Mouse (Mus musculus): Measurements from ENCODE around the gene 3110082I17Rik.

3110082I17Rik gene

GRCm38 (mm10) chr5:139418633-139419032 is 41.7 kb downstream of the 3110082I17Rik start:
- peak; percentile 40 for DNase-seq (ENCODE audit: extremely low spot score)

- no peak for DNase-seq (ENCODE audit: extremely low spot score)
These were observed 42.2 kb downstream of the 3110082I17Rik start for GRCm38 (mm10) chr5:139418110-139418509.

DNA sequence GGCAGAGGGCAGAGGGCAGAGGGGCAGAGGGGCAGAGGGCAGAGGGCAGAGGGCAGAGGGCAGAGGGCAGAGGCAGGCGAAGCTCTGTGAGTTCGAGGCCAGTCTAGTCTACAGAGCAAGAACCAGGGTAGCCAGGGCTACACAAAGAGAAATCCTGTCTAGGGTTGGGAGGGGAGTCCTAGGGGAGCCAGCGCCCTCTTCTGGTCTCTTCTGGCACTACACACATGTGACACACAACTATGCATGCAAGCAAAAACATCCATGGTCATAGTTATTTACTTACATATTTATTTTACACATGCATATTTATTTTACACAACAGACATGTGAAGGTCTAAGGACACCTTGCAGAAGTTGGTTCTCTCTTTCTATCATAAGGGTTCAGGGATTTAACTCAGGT is 42.8 kb downstream of the 3110082I17Rik start:
- no peak for DNase-seq (ENCODE audit: extremely low spot score)

DNA sequence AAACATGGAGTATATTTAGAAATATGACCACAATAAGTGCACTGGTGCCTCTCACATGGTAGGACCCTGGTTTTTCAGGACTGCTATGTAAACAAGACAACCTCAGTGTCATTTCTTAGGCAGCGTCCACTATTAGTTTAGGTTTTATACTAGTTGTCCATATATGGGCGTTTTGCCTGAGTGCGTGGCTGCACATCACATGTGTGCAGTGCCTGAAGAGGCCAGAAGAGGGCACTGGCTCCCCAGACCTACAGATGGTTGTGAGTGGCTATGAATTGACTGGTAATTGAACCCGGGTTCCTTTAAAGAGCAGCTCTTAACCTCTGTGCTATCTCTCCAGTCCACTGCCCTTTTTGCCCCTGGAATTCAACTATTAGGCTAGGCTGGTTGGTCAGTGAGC is 43.4 kb downstream of the 3110082I17Rik start:
- peak; percentile 21 for DNase-seq (ENCODE audit: extremely low spot score)

- no peak for DNase-seq (ENCODE audit: extremely low spot score)
These were observed 45.3 kb downstream of the 3110082I17Rik start for GRCm38 (mm10) chr5:139415001-139415400.

DNA sequence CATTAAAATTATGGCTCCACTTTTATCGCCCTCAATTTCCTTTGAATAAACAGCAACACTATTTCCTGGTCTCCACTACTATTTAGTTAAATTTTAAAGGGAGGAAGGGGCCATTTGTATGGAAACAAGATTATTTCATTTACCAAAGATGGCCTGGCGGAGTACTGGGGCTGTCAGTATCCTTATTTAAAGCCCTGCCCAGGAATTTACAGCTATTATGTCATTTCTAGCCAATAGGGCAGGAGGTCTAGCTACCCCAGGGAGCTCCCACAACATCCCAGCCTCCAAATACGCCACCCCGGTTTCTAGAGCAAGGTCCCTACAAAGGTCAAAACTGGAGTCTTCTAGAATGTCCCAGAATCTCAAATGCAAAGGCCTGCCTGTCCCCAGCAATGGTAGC is 46.8 kb downstream of the 3110082I17Rik start:
- DNase-seq (ENCODE audit: extremely low spot score): no peak

- DNase-seq (ENCODE audit: extremely low spot score): no peak
These were observed 48.5 kb downstream of the 3110082I17Rik start for GRCm38 (mm10) chr5:139411665-139412314.

GRCm38 (mm10) chr5:139411117-139411516 is 49.2 kb downstream of the 3110082I17Rik start:
- no peak for DNase-seq (ENCODE audit: extremely low spot score)

DNA sequence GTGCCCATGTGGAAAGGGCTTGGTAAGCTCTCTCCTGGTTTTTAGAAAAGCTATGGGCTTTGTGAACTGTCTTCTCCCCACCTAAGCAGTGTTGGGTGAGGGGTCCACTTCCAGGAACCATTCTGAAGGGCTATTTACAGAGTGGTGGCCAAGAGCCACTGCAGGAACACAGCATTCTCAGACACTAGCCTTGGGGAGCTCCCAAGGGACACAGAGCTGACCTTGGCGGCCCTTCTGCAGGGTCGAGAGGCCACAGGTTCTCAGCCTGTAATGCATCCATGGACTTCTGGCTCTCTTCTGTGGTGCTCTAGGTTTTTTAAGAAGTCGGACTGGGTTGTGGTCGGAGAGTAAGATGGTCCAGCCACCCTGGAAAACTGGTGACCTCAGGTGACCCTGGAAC is 50.3 kb downstream of the 3110082I17Rik start:
- no peak for DNase-seq (ENCODE audit: extremely low spot score)

GRCm38 (mm10) chr5:139409412-139409811 is 50.9 kb downstream of the 3110082I17Rik start:
- DNase-seq (ENCODE audit: extremely low spot score): no peak

GRCm38 (mm10) chr5:139408511-139408910 is 51.8 kb downstream of the 3110082I17Rik start:
- no peak for DNase-seq (ENCODE audit: extremely low spot score)

- DNase-seq (ENCODE audit: extremely low spot score): no peak
These were observed 53.0 kb downstream of the 3110082I17Rik start for GRCm38 (mm10) chr5:139407121-139407885.

DNA sequence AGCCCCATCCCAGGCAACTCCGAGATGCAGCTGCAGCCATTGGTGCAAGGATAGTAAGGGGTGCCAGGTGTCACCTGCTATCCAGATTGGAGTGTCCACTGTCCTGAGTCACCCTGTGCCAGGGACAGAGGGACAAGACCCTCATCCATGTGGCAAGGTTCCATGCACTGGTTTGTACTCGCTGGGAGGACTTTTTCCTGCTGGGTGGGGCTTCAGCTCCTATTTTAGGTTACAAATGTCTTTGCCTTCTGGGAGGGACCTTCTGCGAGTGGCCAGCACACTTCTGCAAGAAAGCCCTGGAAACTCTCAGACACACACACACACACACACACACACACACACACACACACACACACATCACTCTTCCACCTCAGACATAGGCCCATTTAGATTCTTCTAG is 54.4 kb downstream of the 3110082I17Rik start:
- no peak for DNase-seq (ENCODE audit: extremely low spot score)

- DNase-seq (ENCODE audit: extremely low spot score): no peak
These were observed 54.8 kb downstream of the 3110082I17Rik start for GRCm38 (mm10) chr5:139405478-139405877.

DNA sequence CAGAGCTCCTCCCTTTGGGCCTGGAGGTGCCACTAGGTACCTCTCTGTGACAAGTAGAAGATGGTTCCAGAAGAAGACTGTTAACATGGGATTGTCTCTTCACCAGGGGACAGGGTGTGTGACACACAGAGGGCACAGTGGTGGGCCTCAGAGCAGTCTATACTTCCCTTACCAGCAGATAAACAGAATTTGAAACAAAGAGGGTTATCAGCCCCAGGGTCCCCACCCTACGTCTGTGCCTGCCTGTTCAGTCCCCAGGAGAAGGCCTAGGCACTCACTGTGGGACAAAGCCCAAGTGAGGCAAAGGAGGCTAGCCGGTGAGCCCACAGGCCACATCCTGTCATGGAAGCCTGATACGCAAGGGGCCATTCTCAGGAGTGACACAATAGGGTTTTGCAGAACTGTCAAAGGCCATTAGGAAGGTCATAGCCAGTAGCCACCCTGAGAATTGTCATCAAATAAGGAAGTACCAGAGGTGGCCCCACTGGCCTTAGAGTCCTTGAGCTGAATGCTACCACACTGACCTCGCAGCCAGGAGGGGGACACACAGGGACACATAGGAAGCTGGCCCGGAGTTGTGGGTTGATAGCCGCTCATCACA is 55.4 kb downstream of the 3110082I17Rik start, which contains the start of gene C130050O18Rik:
TSS of gene C130050O18Rik (plus strand) at position 480 of the 601 bp plus-strand sequence.
- no peak for DNase-seq (ENCODE audit: extremely low spot score)

- no peak for DNase-seq (ENCODE audit: extremely low spot score)
These were observed 56.6 kb downstream of the 3110082I17Rik start for GRCm38 (mm10) chr5:139403692-139404260.

DNA sequence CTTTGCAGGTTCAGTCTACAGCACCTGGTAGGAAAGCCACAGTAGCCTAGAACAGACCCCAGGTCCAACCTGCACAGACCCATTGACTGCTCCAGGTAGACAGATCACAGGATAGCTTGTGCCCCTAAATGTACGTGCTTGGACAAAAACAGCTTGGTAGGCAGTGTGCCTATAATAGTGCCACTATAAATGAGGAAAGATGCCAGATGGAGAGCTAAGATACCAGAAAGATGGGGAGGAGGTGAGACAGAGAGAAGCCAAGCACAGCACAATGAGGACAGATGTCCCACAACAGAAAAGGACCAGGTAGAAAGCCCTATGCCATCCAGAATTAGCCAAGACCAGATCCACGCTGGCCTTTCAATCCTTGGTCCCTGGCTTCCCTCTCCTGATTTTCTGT is 58.2 kb downstream of the 3110082I17Rik start:
- no peak for DNase-seq (ENCODE audit: extremely low spot score)

DNA sequence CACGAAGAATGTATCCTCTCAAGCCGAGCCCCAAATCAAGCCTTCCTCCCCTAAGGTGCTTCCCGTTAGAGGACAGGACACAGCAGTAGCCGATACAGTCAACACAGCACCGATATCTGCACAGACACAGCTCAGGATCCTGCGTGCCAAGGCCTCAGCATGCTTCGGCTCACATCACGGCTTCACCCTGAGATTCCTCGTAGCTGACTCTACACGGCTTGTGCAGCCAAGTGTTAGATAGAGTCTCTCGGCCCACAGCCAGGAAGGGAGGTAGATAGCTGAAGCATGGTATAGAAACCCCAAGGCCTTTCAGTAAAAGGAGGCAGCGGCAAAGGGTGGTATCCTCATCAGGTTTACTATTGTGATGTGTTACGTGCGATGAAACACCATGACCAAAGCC is 60.3 kb downstream of the 3110082I17Rik start:
- no peak for DNase-seq (ENCODE audit: extremely low spot score)

DNA sequence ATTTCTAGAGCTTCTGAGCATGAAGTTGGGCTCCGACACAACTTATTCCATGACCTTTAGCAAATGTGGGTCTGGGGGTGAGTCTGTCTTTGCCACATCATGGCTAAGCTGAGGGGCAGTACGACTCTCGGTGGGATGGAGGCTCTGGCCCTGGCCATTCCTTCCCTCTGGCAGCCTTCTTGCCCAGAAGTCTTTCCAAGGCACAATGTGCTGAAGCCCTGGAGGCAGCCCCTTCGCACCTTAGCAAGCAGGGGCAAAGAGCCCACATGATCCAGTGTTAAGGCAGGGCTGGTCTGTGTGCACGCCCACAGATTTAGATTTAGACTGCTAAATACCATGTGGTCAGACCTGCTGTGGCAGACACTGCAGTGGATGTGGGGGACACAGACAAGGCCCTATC is 61.5 kb downstream of the 3110082I17Rik start:
- DNase-seq (ENCODE audit: extremely low spot score): no peak

DNA sequence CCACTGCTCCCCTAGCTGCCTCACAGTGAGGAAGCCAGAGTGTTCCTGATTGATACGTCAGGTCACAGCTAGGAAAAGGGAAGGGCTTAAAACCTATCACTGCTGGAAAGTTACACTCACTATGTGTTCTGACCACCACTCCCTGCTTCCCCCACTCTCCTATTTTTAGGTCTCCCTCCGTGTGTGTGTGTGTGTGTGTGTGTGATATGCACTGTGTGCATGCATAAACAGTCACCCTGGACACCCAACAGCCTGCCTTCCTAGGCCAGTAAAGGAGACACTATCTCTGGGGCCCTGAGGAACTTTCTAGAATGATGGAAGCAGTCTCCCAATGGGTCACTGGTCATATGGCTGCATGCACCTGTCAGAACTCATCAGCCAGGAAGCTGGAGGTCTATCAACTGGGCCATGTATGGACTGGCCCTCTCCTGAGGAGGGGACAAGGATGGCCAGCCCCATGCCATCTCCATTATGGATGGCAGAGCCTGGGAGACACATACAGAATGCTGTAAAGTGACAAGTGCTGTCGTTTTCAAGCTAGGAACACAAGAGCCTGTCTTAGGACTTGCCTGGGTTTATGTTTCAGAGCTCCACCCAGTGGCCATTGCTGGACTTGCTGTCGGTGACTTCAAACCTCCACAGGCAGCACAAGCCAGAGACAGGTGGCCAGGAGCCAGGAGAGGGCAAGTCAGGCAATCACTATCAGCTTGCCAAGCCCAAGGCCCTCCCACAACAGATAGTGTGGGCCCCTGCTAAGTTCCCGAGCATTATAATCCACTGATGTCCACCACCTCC is 62.2 kb downstream of the 3110082I17Rik start:
- peak; percentile 85 for DNase-seq (ENCODE audit: extremely low spot score)

GRCm38 (mm10) chr5:139397359-139397916 is 62.9 kb downstream of the 3110082I17Rik start:
- DNase-seq (ENCODE audit: extremely low spot score): no peak

Data from embryo, embryonic 9.5 days (tissue).